Mouse (Mus musculus) adrenal gland, adult (tissue): ENCODE data around the gene Adarb1.

Experiments
- DNase-seq, 2 experiments: peaks; one replicate each; pipeline ENCODE4 v3.0.0; 2022 to 2023; ENCODE audit warnings: low spot score in 1 of 2; ENCODE audit not compliant: inconsistent age in 2 of 2

Gene Adarb1

GRCm38 (mm10) chr10:77273798-77274197 is 144.3 kb downstream of the Adarb1 start:
- peak in 1 of 2 experiments; percentile 54 for DNase-seq

- peak; percentile 31 to 69 for DNase-seq
These were observed 144.9 kb downstream of the Adarb1 start for GRCm38 (mm10) chr10:77272980-77273730.

- DNase-seq: no peak
These were observed 148.9 kb downstream of the Adarb1 start for GRCm38 (mm10) chr10:77269129-77269528.

- peak in 1 of 2 experiments; percentile 30 for DNase-seq
These were observed 151.0 kb downstream of the Adarb1 start for GRCm38 (mm10) chr10:77267027-77267426.

DNA sequence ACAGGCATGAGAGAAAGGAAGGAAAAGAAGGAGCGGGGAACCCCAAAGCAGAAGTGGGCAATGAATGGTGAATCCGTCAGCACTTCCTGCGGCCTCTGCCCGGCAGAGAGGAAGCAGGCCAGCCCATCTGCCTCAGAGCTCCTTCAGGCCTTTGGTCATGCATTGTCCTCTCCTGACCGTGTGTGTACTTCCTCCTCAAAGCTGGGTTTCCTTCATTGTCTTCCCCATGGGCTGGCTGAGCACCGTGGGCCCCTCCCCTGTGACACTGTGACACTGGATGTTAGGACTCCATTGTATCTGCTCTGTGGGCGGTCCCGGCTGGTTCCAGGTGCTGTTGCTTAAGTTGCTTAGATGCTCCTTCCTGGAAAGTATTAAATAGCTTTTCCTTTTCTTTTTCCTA is 151.8 kb downstream of the Adarb1 start:
- DNase-seq: peak; percentile 40 to 54

DNA sequence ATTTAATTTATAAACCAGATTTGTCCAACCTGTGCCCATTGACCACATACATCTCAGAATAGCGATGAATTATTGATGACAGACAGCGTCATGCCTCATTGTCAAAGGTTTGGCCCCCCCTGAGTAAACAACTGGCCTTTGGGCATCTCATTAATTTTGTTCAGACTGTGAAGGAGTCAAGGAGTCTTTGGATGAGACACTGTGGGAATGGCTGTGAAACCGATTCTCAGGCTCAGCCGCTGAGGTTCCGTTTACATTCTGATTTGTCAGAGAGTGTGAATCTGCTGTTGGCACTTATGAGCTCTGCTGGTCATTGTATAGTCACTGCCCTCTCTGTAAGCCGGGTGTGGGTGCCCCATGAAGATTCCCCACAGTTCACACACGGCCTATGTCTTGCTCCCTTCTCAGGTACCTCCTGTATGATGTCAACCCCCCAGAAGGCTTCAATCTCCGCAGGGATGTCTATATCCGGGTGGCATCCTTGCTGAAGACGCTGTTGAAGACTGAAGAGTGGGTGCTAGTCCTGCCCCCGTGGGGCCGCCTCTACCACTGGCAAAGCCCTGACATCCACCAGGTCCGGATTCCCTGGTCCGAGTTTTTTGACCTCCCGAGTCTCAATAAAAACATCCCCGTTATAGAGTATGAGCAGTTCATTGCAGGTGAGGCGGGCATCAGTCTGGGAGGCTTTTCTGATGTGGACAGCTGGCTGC is 157.7 kb downstream of the Adarb1 start:
- DNase-seq: peak in 1 of 2 experiments; percentile 53

DNA sequence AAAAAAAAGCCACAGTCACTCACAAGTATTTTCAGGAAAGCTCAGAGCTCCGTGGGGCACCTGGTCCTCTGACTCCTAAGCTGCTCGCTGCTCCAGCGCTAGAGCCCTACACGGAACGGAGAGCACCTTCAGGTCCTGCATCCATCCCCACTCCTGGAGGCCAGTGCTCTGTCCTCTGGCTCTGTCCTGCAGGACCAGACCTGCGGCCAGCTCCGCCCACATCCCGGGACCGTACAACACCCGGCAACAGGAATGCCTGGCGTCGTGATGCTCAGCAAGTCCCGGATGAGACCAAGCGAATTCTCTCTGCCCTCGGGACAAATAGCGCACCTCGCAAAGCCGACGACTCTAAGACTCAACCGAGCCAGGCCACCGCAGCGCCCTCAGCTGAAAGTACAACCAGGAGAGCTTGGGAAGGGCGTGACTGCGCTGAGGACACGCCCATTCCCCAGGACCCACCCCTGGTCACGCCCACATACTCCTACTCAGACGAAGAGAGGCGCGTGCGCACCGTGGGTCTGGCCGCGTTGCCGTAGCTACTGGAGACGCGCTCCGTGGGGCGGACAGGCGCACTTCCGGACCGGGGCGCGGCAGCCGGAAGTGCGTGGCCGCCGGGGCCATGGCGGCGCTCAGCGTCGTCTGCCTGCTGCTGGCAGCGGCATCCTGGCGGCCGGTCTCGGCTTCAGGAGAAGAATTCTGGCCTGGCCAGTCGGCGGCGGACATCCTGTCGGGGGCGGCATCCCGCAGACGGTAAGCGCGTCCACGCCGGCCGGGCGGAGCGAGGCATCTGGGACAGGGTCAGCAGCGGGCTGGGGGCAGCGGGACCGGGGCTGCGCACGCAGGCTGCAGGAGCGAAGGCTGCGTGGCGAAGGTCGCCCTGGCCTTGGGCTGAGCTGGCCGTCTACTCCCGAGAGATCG is 159.1 kb downstream of the Adarb1 start, which contains the start of gene Pofut2:
Gene Pofut2, plus strand, starts transcription at position 515 of the 918 bp plus-strand sequence.
- peak; percentile 97 for DNase-seq

DNA sequence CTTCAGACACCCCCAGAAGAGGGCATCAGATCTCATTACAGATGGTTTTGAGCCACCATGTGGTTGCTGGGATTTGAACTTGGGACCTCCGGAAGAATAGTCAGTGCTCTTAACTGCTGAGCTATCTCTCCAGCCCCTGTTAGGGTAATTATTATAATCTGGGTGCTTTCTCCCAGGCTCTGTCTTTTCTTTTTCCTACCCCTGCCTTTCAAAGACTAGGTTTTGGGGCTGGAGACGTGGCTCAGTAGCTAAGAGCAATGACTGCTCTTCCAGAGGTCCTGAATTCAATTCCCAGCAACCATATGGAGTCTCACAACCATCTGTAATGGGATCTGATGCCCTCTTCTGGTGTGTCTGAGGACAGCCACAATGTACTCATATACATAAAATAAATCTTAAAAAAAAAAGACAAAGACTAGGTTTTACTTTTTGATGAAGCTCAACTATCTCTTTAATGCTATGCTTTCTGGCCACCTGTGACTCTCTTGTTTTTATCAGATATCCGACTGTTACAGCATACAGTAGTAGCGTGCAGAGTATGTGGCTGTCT is 160.0 kb downstream of the Adarb1 start:
- no peak for DNase-seq

- DNase-seq: no peak
These were observed 162.4 kb downstream of the Adarb1 start for GRCm38 (mm10) chr10:77255676-77256075.

- no peak for DNase-seq
These were observed 162.8 kb downstream of the Adarb1 start for GRCm38 (mm10) chr10:77255231-77255630.

- DNase-seq: peak; percentile 84 to 96
These were observed 165.3 kb downstream of the Adarb1 start for GRCm38 (mm10) chr10:77252790-77253189.

GRCm38 (mm10) chr10:77251784-77252539 is 166.1 kb downstream of the Adarb1 start:
- peak; percentile 89 to 95 for DNase-seq

GRCm38 (mm10) chr10:77251223-77251783 is 166.8 kb downstream of the Adarb1 start:
- peak; percentile 90 to 95 for DNase-seq

DNA sequence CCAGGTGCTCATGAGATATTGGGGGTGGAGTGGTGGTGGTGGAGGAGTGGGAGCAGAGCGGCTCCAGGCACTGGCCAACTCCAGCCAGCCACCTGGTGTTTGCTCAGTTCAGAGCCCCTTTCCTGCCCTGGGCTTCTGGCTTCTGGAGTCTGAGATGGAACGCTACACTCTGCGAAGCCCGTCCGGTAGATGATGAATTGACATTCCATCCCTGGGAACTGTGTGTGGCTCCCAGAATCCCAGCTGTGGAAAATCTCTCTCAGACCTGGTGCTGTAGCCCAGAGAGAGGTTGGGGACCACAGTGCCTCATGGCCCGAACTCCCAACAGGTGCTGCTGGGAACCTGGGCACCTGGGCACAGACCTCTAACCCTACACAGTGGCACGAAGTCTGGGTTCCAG is 170.4 kb downstream of the Adarb1 start:
- DNase-seq: peak; percentile 26 to 55

DNA sequence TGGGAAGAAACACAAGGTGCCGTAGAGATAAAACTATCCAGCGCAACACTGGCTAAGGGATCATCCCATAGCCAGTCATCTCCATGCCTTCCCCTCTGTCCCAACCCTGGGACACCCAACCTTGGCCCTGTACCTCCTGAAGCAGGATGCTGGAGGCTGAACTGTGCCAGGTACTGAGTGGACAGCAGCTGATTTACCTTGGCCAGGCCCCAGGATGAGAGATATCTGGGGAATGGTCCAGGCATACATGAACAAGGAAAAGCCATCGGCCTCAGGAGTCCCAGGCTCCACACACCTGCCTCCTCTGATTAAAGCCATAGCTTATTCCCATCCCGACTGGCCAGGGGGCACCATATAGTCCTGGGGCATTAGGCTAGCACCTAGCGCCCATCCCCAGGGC is 171.0 kb downstream of the Adarb1 start:
- DNase-seq: no peak

- DNase-seq: no peak
These were observed 173.3 kb downstream of the Adarb1 start for GRCm38 (mm10) chr10:77244777-77245176.

- peak; percentile 24 to 53 for DNase-seq
These were observed 174.4 kb downstream of the Adarb1 start for GRCm38 (mm10) chr10:77243572-77244161.

GRCm38 (mm10) chr10:77242871-77243270 is 175.2 kb downstream of the Adarb1 start:
- no peak for DNase-seq

GRCm38 (mm10) chr10:77242396-77242795 is 175.7 kb downstream of the Adarb1 start:
- DNase-seq: no peak
